Mouse (Mus musculus) MEL (cell line): ENCODE measurements around the gene Tmem108.

Experiments used
- CTCF ChIP-seq, 3 experiments: IDR thresholded peaks in 2 of 3; conservative IDR thresholded peaks in 1 of 3; 2 replicates each; pipeline ENCODE4 v1.5.1; 2011 to 2012; ENCODE audit warnings: low read length in 3 of 3, low read depth in 2 of 3, mild to moderate bottlenecking in 2 of 3, improper control_type of control experiment in 1 of 3, inconsistent platforms in 1 of 3, mixed read lengths in 1 of 3, moderate library complexity in 1 of 3; ENCODE audit not compliant: control insufficient read depth in 1 of 3, insufficient read depth in 1 of 3, poor library complexity in 1 of 3, severe bottlenecking in 1 of 3
- ETS1 ChIP-seq: IDR thresholded peaks from 2 replicates; pipeline ENCODE4 v1.6.1; 2012; ENCODE audit warnings: low read depth, mild to moderate bottlenecking, inconsistent platforms, low read length, improper control_type of control experiment, moderate library complexity
- GATA1 ChIP-seq: IDR thresholded peaks from 2 replicates; pipeline ENCODE4 v1.6.1; 2011; ENCODE audit warnings: low read depth, low read length, improper control_type of control experiment
- JUND ChIP-seq: IDR thresholded peaks from 2 replicates; pipeline ENCODE4 v1.6.1; 2011; ENCODE audit warnings: low read depth, mild to moderate bottlenecking, improper control_type of control experiment, low read length
- NRF1 ChIP-seq: IDR thresholded peaks from 2 replicates; pipeline ENCODE4 v1.6.1; 2014; ENCODE audit warnings: low read depth, mild to moderate bottlenecking, inconsistent platforms, low read length, improper control_type of control experiment, moderate library complexity; ENCODE audit not compliant: poor library complexity, insufficient read depth, severe bottlenecking
- POLR2A ChIP-seq, 2 experiments: IDR thresholded peaks; 2 replicates each; pipeline ENCODE4 v1.6.1; 2011 to 2012; ENCODE audit warnings: low read length in 2 of 2, mild to moderate bottlenecking in 2 of 2, control low read depth in 1 of 2, improper control_type of control experiment in 1 of 2, low read depth in 1 of 2, moderate library complexity in 1 of 2; ENCODE audit not compliant: control insufficient read depth in 1 of 2, insufficient read depth in 1 of 2, poor library complexity in 1 of 2
- POLR2AphosphoS2 ChIP-seq: IDR thresholded peaks from 2 replicates; pipeline ENCODE4 v1.6.1; 2011; ENCODE audit warnings: low read length, improper control_type of control experiment
- POLR2AphosphoS5 ChIP-seq: IDR thresholded peaks from 2 replicates; pipeline ENCODE4 v1.6.1; 2012; ENCODE audit warnings: low read depth, borderline replicate concordance, mild to moderate bottlenecking, inconsistent platforms, low read length, moderate library complexity, mixed read lengths
- ZNF384 ChIP-seq: IDR thresholded peaks from 2 replicates; pipeline ENCODE4 v1.6.1; 2012; ENCODE audit warnings: low read depth, mild to moderate bottlenecking, inconsistent platforms, low read length, improper control_type of control experiment

DNA sequence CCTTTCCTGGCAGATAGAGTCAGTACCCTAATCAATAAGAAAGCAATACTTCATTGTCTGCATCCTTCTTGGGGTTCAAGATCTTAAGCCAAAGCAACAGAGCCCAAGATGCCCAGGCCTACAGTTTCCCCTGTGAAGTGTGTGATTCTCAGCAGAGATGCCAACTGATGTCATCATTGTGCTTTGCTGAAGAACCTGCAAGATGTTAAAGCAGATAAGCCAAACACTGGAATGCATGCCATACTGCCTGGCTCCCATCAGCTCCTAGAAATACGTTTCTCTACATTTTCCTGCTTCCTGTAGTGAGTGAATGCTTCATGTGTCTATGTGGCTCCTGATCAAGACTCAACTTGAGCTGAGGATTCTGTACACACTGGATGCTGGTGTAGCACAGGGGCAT lies 122.2 kb downstream of the Tmem108 start:
- TF ChIP-seq POLR2AphosphoS2 (no peak), GATA1 (no peak), CTCF (IDR thresholded peaks at IDR 0.05 in 2 of 3, conservative IDR thresholded peaks at IDR 0.05 in 1 of 3; ENCODE audit: control insufficient read depth in 1 of 3, insufficient read depth in 1 of 3, low read depth in 2 of 3, low read length in 3 of 3, poor library complexity in 1 of 3, severe bottlenecking in 1 of 3) (no peak), ETS1 (no peak), NRF1 (no peak), POLR2A (IDR thresholded peaks at IDR 0.05; ENCODE audit: control insufficient read depth in 1 of 2, insufficient read depth in 1 of 2, low read depth in 1 of 2, low read length in 2 of 2, poor library complexity in 1 of 2) (no peak), ZNF384 (no peak), POLR2AphosphoS5 (no peak), JUND (no peak)
